Mouse (Mus musculus) forebrain, embryonic 13.5 days (tissue): ENCODE measurements at regions not wholly inside any gene's neighbourhood (a gene's known extent, or its start where the extent isn't known, plus 50 kb on each side); places are given as distances from the start of the nearest gene placed in this dataset.
A peak's percentile ranks its signal among the peaks of the same experiment; 100 is the strongest.

Source experiments
- ATAC-seq: fragments of 200-750 bp; cut with Nextera tagmentation; 2 replicates; pipeline ENCODE4 v1.8.0; 2017
- H3K27ac ChIP-seq: fragments of 300-500 bp; sonication (generic); 2 replicates; pipeline ENCODE4 v1.5.1; 2015; ENCODE audit warnings: inconsistent platforms, mild to moderate bottlenecking, moderate library complexity
- H3K27me3 ChIP-seq: fragments of 300-500 bp; sonication (generic); 2 replicates; pipeline ENCODE4 v1.6.1; 2015; ENCODE audit warnings: mild to moderate bottlenecking, inconsistent platforms
- H3K36me3 ChIP-seq: fragments of 300-500 bp; sonication (generic); 2 replicates; pipeline ENCODE4 v1.6.1; 2015; ENCODE audit warnings: mild to moderate bottlenecking, inconsistent platforms; ENCODE audit not compliant: poor library complexity, severe bottlenecking
- H3K4me1 ChIP-seq: fragments of 300-500 bp; sonication (generic); 2 replicates; pipeline ENCODE4 v1.6.1; 2015; ENCODE audit warnings: inconsistent platforms
- H3K4me2 ChIP-seq: fragments of 300-500 bp; sonication (generic); 2 replicates; pipeline ENCODE4 v1.6.1; 2015; ENCODE audit warnings: inconsistent platforms, mild to moderate bottlenecking, moderate library complexity
- H3K4me3 ChIP-seq: fragments of 300-500 bp; sonication (generic); 2 replicates; pipeline ENCODE4 v1.5.1; 2015; ENCODE audit warnings: mild to moderate bottlenecking, inconsistent platforms
- H3K9ac ChIP-seq: fragments of 300-500 bp; sonication (generic); 2 replicates; pipeline ENCODE4 v1.6.1; 2015; ENCODE audit warnings: mild to moderate bottlenecking, inconsistent platforms
- H3K9me3 ChIP-seq: fragments of 300-500 bp; sonication (generic); replicated peaks from 2 replicates; pipeline ENCODE4 v1.6.1; 2016; ENCODE audit warnings: inconsistent platforms
- WGBS: fragments of 180-500 bp; shearing (Covaris S2); methylation state at CpG from one replicate; pipeline ENCODE4 v1.1.7; 2015; 5-methylcytosine and 5-hydroxymethylcytosine counted together

GRCm38 (mm10) chr3:52452345-52452744 is 184.2 kb downstream of the Foxo1 start:
- H3K4me1 ChIP-seq: no peaks in the 10 kb centered on the region
- no peak overlapping the region for H3K9ac ChIP-seq
- no peak overlapping the region for H3K27ac ChIP-seq
- no peaks in the 10 kb centered on the region for H3K9me3 ChIP-seq
- H3K4me3 ChIP-seq: no peak overlapping the region
- no peaks in the 10 kb centered on the region for H3K27me3 ChIP-seq
- WGBS: 71% methylated on average over 5 of the region's 5 CpGs
- no peak for ATAC-seq
- no peak overlapping the region for H3K4me2 ChIP-seq
- no peaks in the 10 kb centered on the region for H3K36me3 ChIP-seq

- no peak overlapping the region for H3K4me3 ChIP-seq
- H3K36me3 ChIP-seq: no peaks in the 10 kb centered on the region
- no peak for ATAC-seq
- H3K27ac ChIP-seq: no peak overlapping the region
- no peak overlapping the region for H3K4me2 ChIP-seq
- H3K9ac ChIP-seq: no peak overlapping the region
- no peaks in the 10 kb centered on the region for H3K27me3 ChIP-seq
- peaks cover 7% of the 10 kb centered on the region for H3K4me1 ChIP-seq
- no peaks in the 10 kb centered on the region for H3K9me3 ChIP-seq
- WGBS: 74% methylated on average over 1 of the region's 1 CpGs
Observed at GRCm38 (mm10) chr3:52446991-52447390, 178.9 kb downstream of the Foxo1 start.

- Histone ChIP-seq H3K4me1 (peaks cover 7% of the 10 kb centered on the region), H3K9ac (no peak overlapping the region), H3K27ac (no peak overlapping the region), H3K4me2 (no peak overlapping the region), H3K4me3 (no peak overlapping the region), H3K36me3 (no peaks in the 10 kb centered on the region), H3K27me3 (no peaks in the 10 kb centered on the region), H3K9me3 (no peaks in the 10 kb centered on the region)
- WGBS: 76% methylated on average over 5 of the region's 5 CpGs
- no peak for ATAC-seq
Observed at GRCm38 (mm10) chr3:52446500-52446899, 178.4 kb downstream of the Foxo1 start.

- WGBS: 90% methylated on average over 8 of the region's 8 CpGs
- H3K4me2 ChIP-seq: no peak overlapping the region
- no peak overlapping the region for H3K9ac ChIP-seq
- no peak overlapping the region for H3K4me3 ChIP-seq
- peaks cover 7% of the 10 kb centered on the region for H3K4me1 ChIP-seq
- no peaks in the 10 kb centered on the region for H3K9me3 ChIP-seq
- ATAC-seq: no peak
- no peaks in the 10 kb centered on the region for H3K27me3 ChIP-seq
- no peak overlapping the region for H3K27ac ChIP-seq
- no peaks in the 10 kb centered on the region for H3K36me3 ChIP-seq
Observed at GRCm38 (mm10) chr3:52444420-52445119, 176.4 kb downstream of the Foxo1 start.

- Histone ChIP-seq H3K4me1 (peaks cover 7% of the 10 kb centered on the region), H3K36me3 (no peaks in the 10 kb centered on the region), H3K9ac (no peak overlapping the region), H3K9me3 (no peaks in the 10 kb centered on the region), H3K4me2 (no peak overlapping the region), H3K4me3 (no peak overlapping the region), H3K27ac (no peak overlapping the region; the same call in 1 of the 2 replicates), H3K27me3 (no peaks in the 10 kb centered on the region)
- 0 out of 2 replicates have a peak, but pooled peaks have one; percentile 13 for ATAC-seq
- WGBS: 25% methylated on average over 3 of the region's 3 CpGs
Observed at GRCm38 (mm10) chr3:52443856-52444255, 175.7 kb downstream of the Foxo1 start.

- Histone ChIP-seq H3K36me3 (no peaks in the 10 kb centered on the region), H3K4me3 (no peak overlapping the region), H3K27me3 (no peaks in the 10 kb centered on the region), H3K4me1 (no peaks in the 10 kb centered on the region), H3K27ac (no peak overlapping the region), H3K9me3 (no peaks in the 10 kb centered on the region), H3K9ac (no peak overlapping the region), H3K4me2 (no peak overlapping the region)
- no peak for ATAC-seq
- WGBS: 89% methylated on average over 8 of the region's 8 CpGs
Observed at GRCm38 (mm10) chr3:52429014-52429589, 161.0 kb downstream of the Foxo1 start.

- Histone ChIP-seq H3K4me3 (no peak overlapping the region), H3K27me3 (no peaks in the 10 kb centered on the region), H3K4me2 (no peak overlapping the region), H3K4me1 (no peaks in the 10 kb centered on the region), H3K9ac (no peak overlapping the region), H3K27ac (no peak overlapping the region), H3K9me3 (peaks cover 8% of the 10 kb centered on the region; the same call in 1 of the 2 replicates), H3K36me3 (no peaks in the 10 kb centered on the region)
- WGBS: 93% methylated on average over 1 of the region's 1 CpGs
- no peak for ATAC-seq
Observed at GRCm38 (mm10) chr3:52422826-52423225, 154.7 kb downstream of the Foxo1 start.

GRCm38 (mm10) chr3:52416261-52416660 is 148.1 kb downstream of the Foxo1 start:
- no peaks in the 10 kb centered on the region for H3K9me3 ChIP-seq
- no peak overlapping the region for H3K4me3 ChIP-seq
- H3K36me3 ChIP-seq: no peaks in the 10 kb centered on the region
- no peak for ATAC-seq
- H3K9ac ChIP-seq: no peak overlapping the region
- H3K27me3 ChIP-seq: no peaks in the 10 kb centered on the region
- no peak overlapping the region for H3K4me2 ChIP-seq
- H3K4me1 ChIP-seq: peaks cover 14% of the 10 kb centered on the region
- WGBS: 47% methylated on average over 6 of the region's 6 CpGs
- H3K27ac ChIP-seq: no peak overlapping the region

GRCm38 (mm10) chr3:52415361-52415760 is 147.2 kb downstream of the Foxo1 start:
- Histone ChIP-seq H3K9ac (no peak overlapping the region), H3K27me3 (no peaks in the 10 kb centered on the region), H3K9me3 (no peaks in the 10 kb centered on the region), H3K36me3 (no peaks in the 10 kb centered on the region), H3K4me1 (peaks cover 14% of the 10 kb centered on the region), H3K27ac (no peak overlapping the region), H3K4me2 (no peak overlapping the region), H3K4me3 (no peak overlapping the region)
- ATAC-seq: no peak
- 41% methylated on average over 6 of the region's 6 CpGs for WGBS

- Histone ChIP-seq H3K9ac (no peak overlapping the region), H3K4me3 (no peak overlapping the region), H3K4me1 (peaks cover 14% of the 10 kb centered on the region), H3K9me3 (no peaks in the 10 kb centered on the region), H3K27me3 (no peaks in the 10 kb centered on the region), H3K27ac (no peak overlapping the region), H3K4me2 (no peak overlapping the region), H3K36me3 (no peaks in the 10 kb centered on the region)
- WGBS: 27% methylated on average over 6 of the region's 6 CpGs
- no peak for ATAC-seq
Observed at GRCm38 (mm10) chr3:52414017-52414416, 145.9 kb downstream of the Foxo1 start.

GRCm38 (mm10) chr3:52413187-52413746 is 145.1 kb downstream of the Foxo1 start:
- Histone ChIP-seq H3K4me2 (0 out of 2 replicates have a peak overlapping the region, but pooled peaks have one; percentile 5), H3K36me3 (no peaks in the 10 kb centered on the region), H3K9me3 (no peaks in the 10 kb centered on the region), H3K27ac (no peak overlapping the region), H3K9ac (no peak overlapping the region), H3K27me3 (no peaks in the 10 kb centered on the region), H3K4me3 (no peak overlapping the region), H3K4me1 (peaks cover 14% of the 10 kb centered on the region)
- WGBS: 7% methylated on average over 10 of the region's 10 CpGs
- no peak; the same call in 1 of the 2 replicates for ATAC-seq

GRCm38 (mm10) chr3:52411356-52411755 is 143.2 kb downstream of the Foxo1 start:
- Histone ChIP-seq H3K9me3 (no peaks in the 10 kb centered on the region), H3K4me1 (peaks cover 14% of the 10 kb centered on the region), H3K27ac (no peak overlapping the region), H3K36me3 (no peaks in the 10 kb centered on the region), H3K4me2 (no peak overlapping the region), H3K27me3 (no peaks in the 10 kb centered on the region), H3K4me3 (no peak overlapping the region), H3K9ac (no peak overlapping the region)
- ATAC-seq: no peak
- WGBS: 91% methylated on average over 5 of the region's 5 CpGs
